Mouse (Mus musculus) splenic B cell, adult 2 months (primary cell): Measurements from ENCODE around the gene Vangl1.

Experiments used
- DNase-seq: peaks from one replicate; pipeline ENCODE4 v3.0.0-alpha.2; 2011; ENCODE audit warnings: low read depth, low spot score
- H3K27me3 ChIP-seq: 2 replicates; pipeline ENCODE4 v1.6.1; 2012; ENCODE audit warnings: mild to moderate bottlenecking, low read length, moderate library complexity, mixed read lengths; ENCODE audit not compliant: control insufficient read depth, poor library complexity, insufficient read depth, severe bottlenecking
- H3K36me3 ChIP-seq: 2 replicates; pipeline ENCODE4 v1.6.1; 2012; ENCODE audit warnings: mild to moderate bottlenecking, low read length, moderate library complexity, mixed read lengths; ENCODE audit not compliant: control insufficient read depth, poor library complexity, insufficient read depth, severe bottlenecking

The Vangl1 gene

GRCm38 (mm10) chr3:102191575-102191974, 12.9 kb downstream of the Vangl1 start:
- Histone ChIP-seq H3K36me3 (no peaks in the 10 kb centered on the region), H3K27me3 (no peaks in the 10 kb centered on the region)
- DNase-seq = no peak

GRCm38 (mm10) chr3:102190642-102191041, 13.9 kb downstream of the Vangl1 start:
- Histone ChIP-seq H3K27me3 (no peaks in the 10 kb centered on the region), H3K36me3 (no peaks in the 10 kb centered on the region)
- DNase-seq = no peak

GRCm38 (mm10) chr3:102190015-102190414, 14.5 kb downstream of the Vangl1 start:
- Histone ChIP-seq H3K27me3 (no peaks in the 10 kb centered on the region), H3K36me3 (no peaks in the 10 kb centered on the region)
- DNase-seq = no peak

- Histone ChIP-seq H3K36me3 (no peaks in the 10 kb centered on the region), H3K27me3 (no peaks in the 10 kb centered on the region)
- DNase-seq = no peak
Measured at GRCm38 (mm10) chr3:102188972-102189371, 15.5 kb downstream of the Vangl1 start.

- Histone ChIP-seq H3K27me3 (no peaks in the 10 kb centered on the region), H3K36me3 (no peaks in the 10 kb centered on the region)
Measured at GRCm38 (mm10) chr3:102187401-102187800, 17.1 kb downstream of the Vangl1 start.

GRCm38 (mm10) chr3:102184721-102185120, 19.8 kb downstream of the Vangl1 start:
- no peaks in the 10 kb centered on the region for H3K27me3 ChIP-seq
- H3K36me3 ChIP-seq = no peaks in the 10 kb centered on the region
- no peak for DNase-seq

More at GRCm38 (mm10) chr3:102187401-102187800, 17.1 kb downstream of the Vangl1 start:
- DNase-seq = no peak

- Histone ChIP-seq H3K36me3 (no peaks in the 10 kb centered on the region), H3K27me3 (no peaks in the 10 kb centered on the region)
- DNase-seq = no peak
Measured at GRCm38 (mm10) chr3:102182601-102183000, 21.9 kb downstream of the Vangl1 start.

GRCm38 (mm10) chr3:102181191-102181590, 23.3 kb downstream of the Vangl1 start:
- Histone ChIP-seq H3K27me3 (no peaks in the 10 kb centered on the region), H3K36me3 (no peaks in the 10 kb centered on the region)
- no peak for DNase-seq

GRCm38 (mm10) chr3:102180746-102181145, 23.7 kb downstream of the Vangl1 start:
- Histone ChIP-seq H3K36me3 (no peaks in the 10 kb centered on the region), H3K27me3 (no peaks in the 10 kb centered on the region)
- no peak for DNase-seq

- Histone ChIP-seq H3K27me3 (no peaks in the 10 kb centered on the region), H3K36me3 (no peaks in the 10 kb centered on the region)
- DNase-seq = no peak
Measured at GRCm38 (mm10) chr3:102179869-102180268, 24.6 kb downstream of the Vangl1 start.

- no peak for DNase-seq
- Histone ChIP-seq H3K27me3 (no peaks in the 10 kb centered on the region), H3K36me3 (no peaks in the 10 kb centered on the region)
Measured at GRCm38 (mm10) chr3:102177837-102178615, 26.5 kb downstream of the Vangl1 start.

GRCm38 (mm10) chr3:102176116-102176515, 28.4 kb downstream of the Vangl1 start:
- no peak for DNase-seq
- no peaks in the 10 kb centered on the region for H3K27me3 ChIP-seq
- no peaks in the 10 kb centered on the region for H3K36me3 ChIP-seq

- no peak for DNase-seq
- H3K27me3 ChIP-seq = no peaks in the 10 kb centered on the region
Measured at GRCm38 (mm10) chr3:102175701-102176100, 28.8 kb downstream of the Vangl1 start.

GRCm38 (mm10) chr3:102174118-102174865, 30.2 kb downstream of the Vangl1 start:
- no peaks in the 10 kb centered on the region for H3K27me3 ChIP-seq
- H3K36me3 ChIP-seq = no peaks in the 10 kb centered on the region
- DNase-seq = no peak

More at GRCm38 (mm10) chr3:102175701-102176100, 28.8 kb downstream of the Vangl1 start:
- no peaks in the 10 kb centered on the region for H3K36me3 ChIP-seq

- Histone ChIP-seq H3K27me3 (no peaks in the 10 kb centered on the region), H3K36me3 (no peaks in the 10 kb centered on the region)
- no peak for DNase-seq
Measured at GRCm38 (mm10) chr3:102169197-102169905, 35.1 kb downstream of the Vangl1 start.
